In genomic region chr6:112632071-112632470, GRCm38 (mm10) we compare ENCODE assay signal across 23 mouse cellular contexts.
"Had no signal": no experiment of that assay in that cellular context is flagged by ENCODE, and none has a peak within 500 bp of the region (broad histone marks: within the 10 kb centered on the region; RNA-seq: fewer than 3 reads in every experiment).

No protein-coding gene starts in this region.

- ATAC-seq: hindbrain, postnatal 0 days; inflammation-experienced regulatory T-cells, adult 6 months; intestine, postnatal 0 days; lung, postnatal 0 days; midbrain, embryonic 15.5 days had no signal

- H3K4me3 ChIP-seq: layer of hippocampus, adult 2 months; limb, embryonic 10.5 days; limb, embryonic 13.5 days; liver, embryonic 13.5 days; midbrain, embryonic 12.5 days; midbrain, embryonic 15.5 days; neural tube, embryonic 12.5 days; neural tube, embryonic 15.5 days had no signal

- H3K4me1 ChIP-seq: limb, embryonic 10.5 days; limb, embryonic 13.5 days; liver, embryonic 13.5 days; midbrain, embryonic 12.5 days; midbrain, embryonic 15.5 days; neural tube, embryonic 12.5 days; neural tube, embryonic 15.5 days had no signal

- H3K27me3 ChIP-seq: limb, embryonic 13.5 days; liver, embryonic 13.5 days; midbrain, embryonic 12.5 days; midbrain, embryonic 15.5 days; neural tube, embryonic 12.5 days; neural tube, embryonic 15.5 days had no signal

- H3K4me2 ChIP-seq: limb, embryonic 13.5 days; liver, embryonic 13.5 days; lung, embryonic 14.5 days; midbrain, embryonic 12.5 days; midbrain, embryonic 15.5 days; neural tube, embryonic 12.5 days; neural tube, embryonic 15.5 days had no signal

- H3K27ac ChIP-seq: hindbrain, postnatal 0 days; layer of hippocampus, adult 2 months; limb, embryonic 10.5 days; limb, embryonic 13.5 days; liver, embryonic 13.5 days; macrophage; midbrain, embryonic 12.5 days; midbrain, embryonic 15.5 days; neural tube, embryonic 12.5 days; neural tube, embryonic 15.5 days; stomach, postnatal 0 days had no signal

- DNase-seq: layer of hippocampus, adult 9-11 months; liver; liver, embryonic 13.5 days; lung, embryonic 14.5 days; right cerebral cortex, adult 18-20 months; right cerebral cortex, postnatal 14 days; right cerebral cortex, postnatal 4 days; thymus, adult 2 months; thymus, postnatal 14 days; thymus, postnatal 4 days had no signal

- H3K9me3 ChIP-seq: limb, embryonic 10.5 days; limb, embryonic 13.5 days; liver, embryonic 13.5 days; midbrain, embryonic 12.5 days; midbrain, embryonic 15.5 days; neural tube, embryonic 12.5 days; neural tube, embryonic 15.5 days had no signal

- H3K9ac ChIP-seq: limb, embryonic 13.5 days; liver, embryonic 13.5 days; lung, embryonic 14.5 days; midbrain, embryonic 12.5 days; midbrain, embryonic 15.5 days; neural tube, embryonic 12.5 days; neural tube, embryonic 15.5 days had no signal

- H3K36me3 ChIP-seq: midbrain, embryonic 12.5 days; midbrain, embryonic 15.5 days; neural tube, embryonic 12.5 days; neural tube, embryonic 15.5 days had no signal
